Comparison of ENCODE assay signal across 9 mouse cellular contexts in genomic region chr11:57973001-57973912, GRCm38 (mm10). TPM values are rescaled to one million over a fixed set of nuclear protein-coding genes. Genes with fewer than 3 reads are reported as not detected.
DNase-seq lines count a peak whose midpoint lies in the region; ATAC-seq and TF ChIP-seq lines count a peak whose summit lies in the region.
"Had no signal": no experiment of that assay in that cellular context is flagged by ENCODE, and none has a peak within 500 bp of the region (broad histone marks: within the 10 kb centered on the region; RNA-seq: fewer than 3 reads in every experiment).

No protein-coding gene starts in this region.

- H3K36me3 ChIP-seq in kidney, embryonic 16.5 days (ENCODE audit: insufficient read depth, low read length): no peaks in the 10 kb centered on the region
- no peaks in the 10 kb centered on the region for H3K36me3 ChIP-seq in liver, embryonic 14.5 days (replicated peaks; ENCODE audit: control insufficient read depth, insufficient read depth, low read depth)
- H3K36me3 ChIP-seq in stomach, embryonic 16.5 days (ENCODE audit: control insufficient read depth, insufficient read depth, low read length): no peaks in the 10 kb centered on the region
- no peaks in the 10 kb centered on the region for H3K36me3 ChIP-seq in hindbrain, embryonic 11.5 days (ENCODE audit: control insufficient read depth, insufficient read depth, low read length)
- H3K36me3 ChIP-seq: midbrain, embryonic 13.5 days had no signal

- no peak overlapping the region for H3K4me2 ChIP-seq in kidney, embryonic 16.5 days (replicated peaks; ENCODE audit: low read depth, low read length)
- H3K4me2 ChIP-seq in liver, embryonic 14.5 days (ENCODE audit: low read depth): no peak overlapping the region
- no peak overlapping the region; the same call in 1 of the 2 replicates for H3K4me2 ChIP-seq in stomach, embryonic 16.5 days (ENCODE audit: low read depth, low read length)
- H3K4me2 ChIP-seq in hindbrain, embryonic 11.5 days (replicated peaks; ENCODE audit: low read depth, low read length): no peak overlapping the region
- H3K4me2 ChIP-seq: midbrain, embryonic 13.5 days had no signal

- no peak overlapping the region for H3K27ac ChIP-seq in kidney, embryonic 16.5 days (ENCODE audit: low read length)
- no peak overlapping the region for H3K27ac ChIP-seq in liver, embryonic 14.5 days
- peak overlapping the region; percentile 80 for H3K27ac ChIP-seq in stomach, embryonic 16.5 days (ENCODE audit: low read length)
- H3K27ac ChIP-seq in hindbrain, embryonic 11.5 days (ENCODE audit: low read depth, low read length): no peak overlapping the region
- H3K27ac ChIP-seq: midbrain, embryonic 13.5 days had no signal

- no peak overlapping the region for H3K4me3 ChIP-seq in kidney, embryonic 16.5 days (ENCODE audit: low read length)
- H3K4me3 ChIP-seq in liver, embryonic 14.5 days (ENCODE audit: insufficient read depth in 1 of 2, low read depth in 2 of 2, low read length in 2 of 2): no peak overlapping the region
- H3K4me3 ChIP-seq in stomach, embryonic 16.5 days (replicated peaks; ENCODE audit: low read length): no peak overlapping the region
- no peak overlapping the region for H3K4me3 ChIP-seq in hindbrain, embryonic 11.5 days (ENCODE audit: low read depth, low read length)
- H3K4me3 ChIP-seq: midbrain, embryonic 13.5 days had no signal

- 71% methylated on average over 13 of the region's 13 CpGs for WGBS in kidney, embryonic 16.5 days
- WGBS in liver, embryonic 14.5 days (ENCODE audit: insufficient replicate concordance): 65% methylated on average over 13 of the region's 13 CpGs
- WGBS in stomach, embryonic 16.5 days: 56% methylated on average over 13 of the region's 13 CpGs
- WGBS in hindbrain, embryonic 11.5 days: 75% methylated on average over 13 of the region's 13 CpGs

- no peaks in the 10 kb centered on the region for H3K27me3 ChIP-seq in kidney, embryonic 16.5 days (ENCODE audit: insufficient read depth, low read length)
- no peaks in the 10 kb centered on the region for H3K27me3 ChIP-seq in liver, embryonic 14.5 days (ENCODE audit: control insufficient read depth, insufficient read depth, low read length)
- H3K27me3 ChIP-seq in stomach, embryonic 16.5 days (ENCODE audit: control insufficient read depth, insufficient read depth, low read length): no peaks in the 10 kb centered on the region
- no peaks in the 10 kb centered on the region for H3K27me3 ChIP-seq in hindbrain, embryonic 11.5 days (ENCODE audit: control insufficient read depth, insufficient read depth, low read length)
- H3K27me3 ChIP-seq: midbrain, embryonic 13.5 days had no signal

- TF ChIP-seq CTCF in liver, embryonic 14.5 days (IDR thresholded peaks at IDR 0.05; ENCODE audit: low read depth): no peak

- DNase-seq in kidney, adult 18-20 months: peak; percentile 86
- DNase-seq in cerebellum, postnatal 36 days: peak; percentile 66 to 67
- DNase-seq in liver, embryonic 14.5 days (ENCODE audit: low read depth in 3 of 3, low spot score in 3 of 3): no peak
- no peak for DNase-seq in hindbrain, embryonic 11.5 days (ENCODE audit: low spot score)
- DNase-seq in embryo, embryonic 9.5 days (ENCODE audit: extremely low spot score): no peak

- no peak overlapping the region for H3K9ac ChIP-seq in kidney, embryonic 16.5 days (replicated peaks; ENCODE audit: low read length)
- H3K9ac ChIP-seq in liver, embryonic 14.5 days (replicated peaks): no peak overlapping the region
- H3K9ac ChIP-seq in stomach, embryonic 16.5 days (ENCODE audit: low read length): peak overlapping the region; percentile 23
- no peak overlapping the region for H3K9ac ChIP-seq in hindbrain, embryonic 11.5 days (ENCODE audit: low read depth, low read length)
- H3K9ac ChIP-seq: midbrain, embryonic 13.5 days had no signal

- TF ChIP-seq EP300 in liver, embryonic 14.5 days (IDR thresholded peaks at IDR 0.05; ENCODE audit: low read depth): no peak

- 0 out of 2 replicates have a peak, but pooled peaks cover 4% of the 10 kb centered on the region for H3K4me1 ChIP-seq in kidney, embryonic 16.5 days (ENCODE audit: insufficient read depth, low read length)
- H3K4me1 ChIP-seq in liver, embryonic 14.5 days (replicated peaks; ENCODE audit: control insufficient read depth in 2 of 2, insufficient read depth in 2 of 2, low read length in 1 of 2): peaks cover 0 to 12% of the 10 kb centered on the region in 2 experiments; a peak in 2 of 4 replicates
- H3K4me1 ChIP-seq in stomach, embryonic 16.5 days (ENCODE audit: control insufficient read depth, insufficient read depth, low read length): peaks cover 5% of the 10 kb centered on the region; the same call in 1 of the 2 replicates
- H3K4me1 ChIP-seq in hindbrain, embryonic 11.5 days (replicated peaks; ENCODE audit: control insufficient read depth, insufficient read depth, low read length): no peaks in the 10 kb centered on the region
- H3K4me1 ChIP-seq: midbrain, embryonic 13.5 days had no signal

- no peak for ATAC-seq in kidney, embryonic 16.5 days (ENCODE audit: low FRiP score, low TSS enrichment)
- peak; percentile 43; the same call in 1 of the 2 replicates for ATAC-seq in liver, embryonic 14.5 days (ENCODE audit: insufficient read depth)
- ATAC-seq in stomach, embryonic 16.5 days (ENCODE audit: insufficient read depth, low FRiP score): peak; percentile 57
- ATAC-seq in megakaryocyte, adult 5-6 weeks (ENCODE audit: poor library complexity, severe bottlenecking): no peak
- ATAC-seq in hindbrain, embryonic 11.5 days (ENCODE audit: low FRiP score): no peak
- ATAC-seq: midbrain, embryonic 13.5 days had no signal

- H3K9me3 ChIP-seq in kidney, embryonic 16.5 days (ENCODE audit: low read length): no peaks in the 10 kb centered on the region
- no peaks in the 10 kb centered on the region for H3K9me3 ChIP-seq in liver, embryonic 14.5 days (ENCODE audit: control insufficient read depth, low read length)
- no peaks in the 10 kb centered on the region for H3K9me3 ChIP-seq in stomach, embryonic 16.5 days (replicated peaks; ENCODE audit: control insufficient read depth, low read length)
- no peaks in the 10 kb centered on the region for H3K9me3 ChIP-seq in hindbrain, embryonic 11.5 days (ENCODE audit: control insufficient read depth, low read length)
- H3K9me3 ChIP-seq: midbrain, embryonic 13.5 days had no signal

RNA-seq across cellular contexts. Expression of gene Larp1, which starts 35.6 kb away (rescaled TPM):
- 18.3 and 19.1 TPM in 2 replicates for polyA plus RNA-seq in kidney, embryonic 16.5 days (2015; fragmentation: Nextera tagmentation; extraction: Ambion mirVana)
- polyA plus RNA-seq in liver, embryonic 14.5 days (2012; rRNA removed): 21.1 and 25.5 TPM in 2 replicates
- polyA plus RNA-seq in liver, embryonic 14.5 days (2014; fragmentation: Nextera tagmentation; extraction: Ambion mirVana): 15.8 and 19.0 TPM in 2 replicates
- 21.8 and 22.9 TPM in 2 replicates for polyA plus RNA-seq in stomach, embryonic 16.5 days (2015; fragmentation: Nextera tagmentation; extraction: Ambion mirVana)
- total RNA-seq in megakaryocyte, adult 5-6 weeks (2015): 62.3 and 65.1 TPM in 2 replicates
- 29.8 and 38.1 TPM in 2 replicates for total RNA-seq in megakaryocyte, adult 5-6 weeks (2017)
- 14.5 and 18.2 TPM in 2 replicates for polyA plus RNA-seq in hindbrain, embryonic 11.5 days (2014; fragmentation: Nextera tagmentation; extraction: Ambion mirVana)

Comparison
In these comparisons a context has a peak if more than half of its experiments do, and no peak if none do; other contexts are left out.
1. DNase-seq: peak in kidney, adult 18-20 months (single experiment) and cerebellum, postnatal 36 days (2 of 2); none in liver, embryonic 14.5 days (0 of 3), hindbrain, embryonic 11.5 days (single experiment) and embryo, embryonic 9.5 days (single experiment).
2. ATAC-seq: peak in liver, embryonic 14.5 days (single experiment) and stomach, embryonic 16.5 days (single experiment); none in kidney, embryonic 16.5 days (single experiment), megakaryocyte, adult 5-6 weeks (single experiment) and hindbrain, embryonic 11.5 days (single experiment).